In genomic region chr16:89702406-89702805, GRCm38 (mm10) we compare ENCODE assay signal across 29 mouse cellular contexts.
DNase-seq lines count a peak whose midpoint lies in the region; ATAC-seq and TF ChIP-seq lines count a peak whose summit lies in the region.
"Had no signal": no experiment of that assay in that cellular context is flagged by ENCODE, and none has a peak within 500 bp of the region (broad histone marks: within the 10 kb centered on the region; RNA-seq: fewer than 3 reads in every experiment).

No protein-coding gene starts in this region.

- TF ChIP-seq CTCF in midbrain, postnatal 0 days (IDR thresholded peaks at IDR 0.05), result no peak

- no peak overlapping the region for H3K9ac ChIP-seq in forebrain, embryonic 16.5 days (replicated peaks; ENCODE audit: low read depth, low read length)
- no peak overlapping the region for H3K9ac ChIP-seq in forebrain, embryonic 11.5 days (ENCODE audit: low read length)
- no peak overlapping the region for H3K9ac ChIP-seq in lung, embryonic 15.5 days
- H3K9ac ChIP-seq in midbrain, embryonic 16.5 days (ENCODE audit: low read depth, low read length), result no peak overlapping the region
- H3K9ac ChIP-seq in midbrain, postnatal 0 days (replicated peaks; ENCODE audit: low read length, poor library complexity, severe bottlenecking), result no peak overlapping the region
- no peak overlapping the region for H3K9ac ChIP-seq in embryonic facial prominence, embryonic 15.5 days
- H3K9ac ChIP-seq: forebrain, embryonic 12.5 days; hindbrain, embryonic 14.5 days; kidney, embryonic 15.5 days; limb, embryonic 12.5 days; liver, embryonic 15.5 days; lung, embryonic 14.5 days had no signal

- H3K27me3 ChIP-seq in forebrain, embryonic 16.5 days (replicated peaks; ENCODE audit: control insufficient read depth, insufficient read depth, low read length), result no peaks in the 10 kb centered on the region
- no peaks in the 10 kb centered on the region for H3K27me3 ChIP-seq in forebrain, embryonic 11.5 days (ENCODE audit: control insufficient read depth, insufficient read depth, low read length)
- no peaks in the 10 kb centered on the region for H3K27me3 ChIP-seq in lung, embryonic 15.5 days
- H3K27me3 ChIP-seq in midbrain, embryonic 16.5 days (ENCODE audit: control insufficient read depth, insufficient read depth, low read depth, low read length), result no peaks in the 10 kb centered on the region
- H3K27me3 ChIP-seq in midbrain, postnatal 0 days (ENCODE audit: insufficient read depth, low read length), result no peaks in the 10 kb centered on the region
- H3K27me3 ChIP-seq in embryonic facial prominence, embryonic 15.5 days, result no peaks in the 10 kb centered on the region
- H3K27me3 ChIP-seq: forebrain, embryonic 12.5 days; kidney, embryonic 15.5 days; limb, embryonic 12.5 days; liver, embryonic 15.5 days had no signal

- 0 out of 2 replicates have a peak, but pooled peaks have one; percentile 28 for ATAC-seq in forebrain, embryonic 16.5 days
- no peak for ATAC-seq in forebrain, embryonic 11.5 days (replicated peaks; ENCODE audit: low FRiP score)
- ATAC-seq in lung, embryonic 15.5 days (ENCODE audit: borderline replicate concordance, extremely low read depth, low FRiP score, low TSS enrichment), result 0 out of 2 replicates have a peak, but pooled peaks have one; percentile 10
- 0 out of 2 replicates have a peak, but pooled peaks have one; percentile 25 for ATAC-seq in midbrain, embryonic 16.5 days
- ATAC-seq in midbrain, postnatal 0 days (ENCODE audit: low FRiP score), result no peak
- 0 out of 2 replicates have a peak, but pooled peaks have one; percentile 15 for ATAC-seq in embryonic facial prominence, embryonic 15.5 days (ENCODE audit: insufficient number of reproducible peaks, low FRiP score, low TSS enrichment, low read depth)
- ATAC-seq: activated CD4-positive, CD25-positive, alpha-beta regulatory T cell, adult 4 months; CD4-positive, CD25-positive, alpha-beta regulatory T cell, adult 4 months; inflammation-experienced regulatory T-cells, adult 6 months had no signal

- H3K4me2 ChIP-seq in forebrain, embryonic 16.5 days (ENCODE audit: low read length), result no peak overlapping the region
- no peak overlapping the region for H3K4me2 ChIP-seq in forebrain, embryonic 11.5 days (ENCODE audit: low read depth, low read length, severe bottlenecking)
- no peak overlapping the region for H3K4me2 ChIP-seq in lung, embryonic 15.5 days
- H3K4me2 ChIP-seq in midbrain, embryonic 16.5 days (ENCODE audit: low read length), result no peak overlapping the region
- no peak overlapping the region for H3K4me2 ChIP-seq in midbrain, postnatal 0 days (ENCODE audit: low read depth, low read length, poor library complexity, severe bottlenecking)
- no peak overlapping the region for H3K4me2 ChIP-seq in embryonic facial prominence, embryonic 15.5 days (replicated peaks)
- H3K4me2 ChIP-seq: forebrain, embryonic 12.5 days; hindbrain, embryonic 14.5 days; kidney, embryonic 15.5 days; limb, embryonic 12.5 days; liver, embryonic 15.5 days; lung, embryonic 14.5 days had no signal

- WGBS in forebrain, embryonic 16.5 days, result 96% methylated on average over 2 of the region's 2 CpGs
- 94% methylated on average over 2 of the region's 2 CpGs for WGBS in forebrain, embryonic 11.5 days
- WGBS in lung, embryonic 15.5 days, result 93% methylated on average over 2 of the region's 2 CpGs
- WGBS in midbrain, embryonic 16.5 days, result 96% methylated on average over 2 of the region's 2 CpGs
- WGBS in midbrain, postnatal 0 days, result 99% methylated on average over 2 of the region's 2 CpGs
- WGBS in embryonic facial prominence, embryonic 15.5 days, result 92% methylated on average over 2 of the region's 2 CpGs

- no peaks in the 10 kb centered on the region for H3K9me3 ChIP-seq in forebrain, embryonic 16.5 days (ENCODE audit: control insufficient read depth, low read length)
- no peaks in the 10 kb centered on the region for H3K9me3 ChIP-seq in forebrain, embryonic 11.5 days (ENCODE audit: control insufficient read depth, low read length)
- no peaks in the 10 kb centered on the region for H3K9me3 ChIP-seq in lung, embryonic 15.5 days
- no peaks in the 10 kb centered on the region for H3K9me3 ChIP-seq in midbrain, embryonic 16.5 days (replicated peaks; ENCODE audit: control insufficient read depth, low read length, poor library complexity, severe bottlenecking)
- no peaks in the 10 kb centered on the region for H3K9me3 ChIP-seq in midbrain, postnatal 0 days (ENCODE audit: low read length)
- no peaks in the 10 kb centered on the region for H3K9me3 ChIP-seq in embryonic facial prominence, embryonic 15.5 days (replicated peaks)
- H3K9me3 ChIP-seq: forebrain, embryonic 12.5 days; kidney, embryonic 15.5 days; limb, embryonic 12.5 days; liver, embryonic 15.5 days had no signal

- H3K36me3 ChIP-seq in forebrain, embryonic 16.5 days (ENCODE audit: control insufficient read depth, insufficient read depth), result no peaks in the 10 kb centered on the region
- no peaks in the 10 kb centered on the region for H3K36me3 ChIP-seq in forebrain, embryonic 11.5 days (ENCODE audit: control insufficient read depth, insufficient read depth, low read length)
- no peaks in the 10 kb centered on the region for H3K36me3 ChIP-seq in lung, embryonic 15.5 days
- H3K36me3 ChIP-seq in midbrain, embryonic 16.5 days (ENCODE audit: control insufficient read depth, insufficient read depth, low read length), result no peaks in the 10 kb centered on the region
- no peaks in the 10 kb centered on the region for H3K36me3 ChIP-seq in midbrain, postnatal 0 days (ENCODE audit: insufficient read depth, low read length)
- no peaks in the 10 kb centered on the region for H3K36me3 ChIP-seq in embryonic facial prominence, embryonic 15.5 days
- H3K36me3 ChIP-seq: forebrain, embryonic 12.5 days; kidney, embryonic 15.5 days; limb, embryonic 12.5 days; liver, embryonic 15.5 days had no signal

- H3K4me3 ChIP-seq in forebrain, embryonic 16.5 days (replicated peaks; ENCODE audit: low read length), result no peak overlapping the region
- no peak overlapping the region for H3K4me3 ChIP-seq in forebrain, embryonic 11.5 days (ENCODE audit: low read depth, low read length)
- no peak overlapping the region for H3K4me3 ChIP-seq in lung, embryonic 15.5 days
- no peak overlapping the region for H3K4me3 ChIP-seq in midbrain, embryonic 16.5 days (ENCODE audit: low read depth, low read length)
- H3K4me3 ChIP-seq in midbrain, postnatal 0 days (ENCODE audit: low read depth, low read length), result no peak overlapping the region
- H3K4me3 ChIP-seq in embryonic facial prominence, embryonic 15.5 days (replicated peaks), result no peak overlapping the region
- H3K4me3 ChIP-seq: erythroblast, embryonic 14.5 days; forebrain, embryonic 12.5 days; kidney, embryonic 15.5 days; layer of hippocampus, adult 2 months; left cerebral cortex, adult 2 months; limb, embryonic 12.5 days; liver, embryonic 15.5 days had no signal

- H3K27ac ChIP-seq in forebrain, embryonic 16.5 days (ENCODE audit: low read length), result no peak overlapping the region
- no peak overlapping the region for H3K27ac ChIP-seq in forebrain, embryonic 11.5 days (ENCODE audit: low read depth, low read length)
- no peak overlapping the region for H3K27ac ChIP-seq in lung, embryonic 15.5 days
- H3K27ac ChIP-seq in midbrain, embryonic 16.5 days (ENCODE audit: low read length), result no peak overlapping the region
- no peak overlapping the region for H3K27ac ChIP-seq in midbrain, postnatal 0 days (ENCODE audit: low read depth, low read length)
- H3K27ac ChIP-seq in embryonic facial prominence, embryonic 15.5 days (replicated peaks), result no peak overlapping the region
- H3K27ac ChIP-seq: forebrain, embryonic 12.5 days; hindbrain, embryonic 14.5 days; kidney, embryonic 15.5 days; layer of hippocampus, adult 2 months; left cerebral cortex, adult 2 months; limb, embryonic 12.5 days; liver, embryonic 15.5 days had no signal

- no peak for DNase-seq in forebrain, embryonic 11.5 days (ENCODE audit: low spot score)
- no peak for DNase-seq in lung, postnatal 4 days
- DNase-seq in midbrain, postnatal 0 days (ENCODE audit: low spot score), result no peak
- DNase-seq: adrenal gland, adult 2 months; adrenal gland, postnatal 36 days; cerebellum, adult 18-20 months; cerebellum, postnatal 10 days; gastrocnemius, postnatal 10 days; heart, postnatal 4 days; kidney, adult 18-20 months; lung, embryonic 14.5 days; right cerebral cortex, postnatal 4 days; thymus, adult 2 months; thymus, postnatal 36 days had no signal

- H3K4me1 ChIP-seq in forebrain, embryonic 16.5 days (replicated peaks; ENCODE audit: control insufficient read depth, insufficient read depth, low read length), result no peaks in the 10 kb centered on the region
- peaks cover 1% of the 10 kb centered on the region; the same call in 1 of the 2 replicates for H3K4me1 ChIP-seq in forebrain, embryonic 11.5 days (replicated peaks; ENCODE audit: control insufficient read depth, insufficient read depth, low read length)
- no peaks in the 10 kb centered on the region for H3K4me1 ChIP-seq in lung, embryonic 15.5 days
- H3K4me1 ChIP-seq in midbrain, embryonic 16.5 days (ENCODE audit: control insufficient read depth, insufficient read depth, low read length), result no peaks in the 10 kb centered on the region
- no peaks in the 10 kb centered on the region for H3K4me1 ChIP-seq in midbrain, postnatal 0 days (ENCODE audit: insufficient read depth, low read length)
- no peaks in the 10 kb centered on the region for H3K4me1 ChIP-seq in embryonic facial prominence, embryonic 15.5 days
- H3K4me1 ChIP-seq: liver, embryonic 15.5 days had no signal

Comparison
In these comparisons a context has a peak if more than half of its experiments do, and no peak if none do; other contexts are left out.
1. ATAC-seq: peak in forebrain, embryonic 16.5 days (single experiment), lung, embryonic 15.5 days (single experiment), midbrain, embryonic 16.5 days (single experiment) and embryonic facial prominence, embryonic 15.5 days (single experiment); none in forebrain, embryonic 11.5 days (single experiment) and midbrain, postnatal 0 days (single experiment).